31 mouse cellular contexts compared by ENCODE assay signal in the genomic region with DNA sequence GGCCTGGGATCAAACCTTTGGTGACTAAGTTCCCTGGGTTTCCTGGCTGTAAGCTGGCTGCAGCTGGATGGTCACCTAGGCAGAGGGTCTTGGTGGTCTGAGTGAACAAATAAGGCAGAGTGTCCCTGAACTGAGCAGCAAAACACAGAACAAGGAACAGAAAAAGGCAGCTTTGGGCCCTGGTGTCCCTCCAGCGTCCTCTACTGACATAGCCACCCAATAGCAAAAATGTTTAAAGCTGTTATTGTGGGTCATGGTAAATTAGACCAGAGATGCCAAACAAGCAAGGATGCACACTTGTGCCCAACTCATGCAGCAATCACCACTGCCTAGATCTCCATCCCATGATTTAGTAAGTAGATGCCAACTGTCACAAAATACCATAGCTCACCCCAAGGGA. TPM values are rescaled to one million over a fixed set of nuclear protein-coding genes. Genes with fewer than 3 reads are reported as not detected.
A peak's percentile ranks its signal among the peaks of the same experiment; 100 is the strongest.
DNase-seq lines count a peak whose midpoint lies in the region; ATAC-seq and TF ChIP-seq lines count a peak whose summit lies in the region.
"Had no signal": no experiment of that assay in that cellular context is flagged by ENCODE, and none has a peak within 500 bp of the region (broad histone marks: within the 10 kb centered on the region; RNA-seq: fewer than 3 reads in every experiment).

No protein-coding gene starts in this region.

- no peaks in the 10 kb centered on the region for H3K4me1 ChIP-seq in heart, embryonic 12.5 days (replicated peaks)
- peaks cover 2 to 6% of the 10 kb centered on the region in 2 experiments; a peak in 2 of 4 replicates for H3K4me1 ChIP-seq in ES-E14 (ENCODE audit: control insufficient read depth in 2 of 2, insufficient read depth in 2 of 2, low read length in 2 of 2, poor library complexity in 1 of 2)
- H3K4me1 ChIP-seq: liver, embryonic 13.5 days; stomach, embryonic 15.5 days had no signal

- H3K36me3 ChIP-seq in heart, embryonic 12.5 days: no peaks in the 10 kb centered on the region
- H3K36me3 ChIP-seq in ES-E14 (ENCODE audit: control insufficient read depth, insufficient read depth, low read length, poor library complexity, severe bottlenecking): no peaks in the 10 kb centered on the region
- H3K36me3 ChIP-seq: forebrain, embryonic 10.5 days; heart, embryonic 15.5 days; liver, embryonic 13.5 days; neural tube, embryonic 15.5 days; stomach, embryonic 15.5 days had no signal

- H3K4me3 ChIP-seq in heart, embryonic 12.5 days: no peak overlapping the region
- no peak overlapping the region for H3K4me3 ChIP-seq in ES-E14 (ENCODE audit: insufficient read depth in 1 of 2, low read depth in 1 of 2, low read length in 2 of 2, poor library complexity in 1 of 2, severe bottlenecking in 1 of 2)
- H3K4me3 ChIP-seq: forebrain, embryonic 10.5 days; heart, embryonic 15.5 days; liver, embryonic 13.5 days; neural tube, embryonic 15.5 days; stomach, embryonic 15.5 days had no signal

- in situ Hi-C loops in ES-E14 (cut with MboI; ENCODE audit: low sequenced_read_pairs in 2 of 2, unreplicated experiment in 2 of 2): loop anchor here (10.0 kb wide), 2 partner anchors 187 to 263 kb away; no protein-coding TSS in a partner anchor

- H3K27me3 ChIP-seq in heart, embryonic 12.5 days (replicated peaks): no peaks in the 10 kb centered on the region
- H3K27me3 ChIP-seq: heart, embryonic 15.5 days; liver, embryonic 13.5 days; stomach, embryonic 15.5 days had no signal

- H3K9me3 ChIP-seq in heart, embryonic 12.5 days (replicated peaks): no peaks in the 10 kb centered on the region
- no peaks in the 10 kb centered on the region for H3K9me3 ChIP-seq in ES-E14 (ENCODE audit: control insufficient read depth, insufficient read depth, low read depth, low read length)
- H3K9me3 ChIP-seq: forebrain, embryonic 10.5 days; heart, embryonic 15.5 days; liver, embryonic 13.5 days; neural tube, embryonic 15.5 days; stomach, embryonic 15.5 days had no signal

- 65% methylated on average over 1 of the region's 1 CpGs for WGBS in heart, embryonic 12.5 days

- no peak for ATAC-seq in heart, embryonic 12.5 days (ENCODE audit: insufficient number of reproducible peaks, low FRiP score)
- ATAC-seq: forebrain, embryonic 16.5 days; inflammation-experienced regulatory T-cells, adult 6 months had no signal

- H3K4me2 ChIP-seq in heart, embryonic 12.5 days: no peak overlapping the region
- H3K4me2 ChIP-seq: heart, embryonic 15.5 days; hindbrain, embryonic 14.5 days; liver, embryonic 13.5 days; lung, embryonic 14.5 days; midbrain, embryonic 11.5 days; neural tube, embryonic 15.5 days; stomach, embryonic 15.5 days had no signal

- peak; percentile 19 for DNase-seq in heart, postnatal 4 days
- DNase-seq in lung, postnatal 36 days: peak; percentile 24
- DNase-seq in lung, postnatal 25 days (ENCODE audit: low spot score): no peak
- DNase-seq in ES-E14 (ENCODE audit: low read depth, low spot score): peak; percentile 51
- DNase-seq in embryo, embryonic 9.5 days (ENCODE audit: extremely low spot score): no peak
- no peak for DNase-seq in kidney, adult 8-10 months
- DNase-seq: adrenal gland, postnatal 10 days; cerebellum, adult 9-10 months; gastrocnemius, postnatal 25 days; heart, postnatal 36 days; kidney, adult 18-20 months; kidney, postnatal 14 days; layer of hippocampus, postnatal 36 days; liver, embryonic 13.5 days; lung, embryonic 14.5 days had no signal

- H3K27ac ChIP-seq in heart, embryonic 12.5 days (ENCODE audit: poor library complexity, severe bottlenecking): no peak overlapping the region
- H3K27ac ChIP-seq in ES-E14 (ENCODE audit: insufficient read depth, low read depth, low read length, poor library complexity, severe bottlenecking): no peak overlapping the region
- H3K27ac ChIP-seq: forebrain, embryonic 10.5 days; heart, embryonic 15.5 days; hindbrain, embryonic 14.5 days; liver, embryonic 13.5 days; neural tube, embryonic 15.5 days; stomach, embryonic 15.5 days had no signal

- no peak overlapping the region for H3K9ac ChIP-seq in heart, embryonic 12.5 days
- no peak overlapping the region for H3K9ac ChIP-seq in ES-E14 (ENCODE audit: insufficient read depth, low read depth, low read length, poor library complexity, severe bottlenecking)
- H3K9ac ChIP-seq: heart, embryonic 15.5 days; hindbrain, embryonic 14.5 days; liver, embryonic 13.5 days; lung, embryonic 14.5 days; neural tube, embryonic 15.5 days; stomach, embryonic 15.5 days had no signal

TF ChIP-seq in ES-E14, 5 proteins besides CTCF, POLR2A, EP300 and RAD21:
- TF ChIP-seq ZC3H11A (IDR thresholded peaks at IDR 0.05; ENCODE audit: borderline replicate concordance, low read depth, low read length) (peak; percentile 77; the same call in 1 of the 2 replicates), MAFK (IDR thresholded peaks at IDR 0.05; ENCODE audit: insufficient read depth, low read depth, low read length) (no peak)

RNA-seq across cellular contexts. Expression of gene Cpvl, which starts 16.5 kb away (rescaled TPM):
- not detected for total RNA-seq in heart, postnatal 4 days (2021)
- polyA plus RNA-seq in heart, embryonic 12.5 days (2016; fragmentation: Nextera tagmentation; extraction: Ambion mirVana): not detected in 2 replicates
- total RNA-seq in ES-E14 (2012; rRNA removed): 0.16 and 0.40 TPM in 2 replicates
- total RNA-seq: adrenal gland, postnatal 10 days; gastrocnemius, postnatal 25 days; heart, adult 8-10 months; heart, postnatal 36 days; layer of hippocampus, adult 18-20 months; layer of hippocampus, postnatal 36 days; left cerebral cortex, postnatal 36 days; megakaryocyte progenitor cell, adult 5-6 weeks had no signal
- polyA plus RNA-seq: cortical plate, adult 2 months; forebrain, embryonic 10.5 days; forebrain, embryonic 16.5 days; heart, embryonic 15.5 days; hindbrain, embryonic 14.5 days; inflammation-experienced regulatory T-cells, adult 6 months; liver, embryonic 13.5 days; midbrain, embryonic 11.5 days; thymus, postnatal 0 days; urinary bladder, adult 2 months had no signal

Comparison
In these comparisons a context has a peak if more than half of its experiments do, and no peak if none do; other contexts are left out.
1. DNase-seq: peak in heart, postnatal 4 days (single experiment), lung, postnatal 36 days (single experiment) and ES-E14 (single experiment); none in lung, postnatal 25 days (single experiment), embryo, embryonic 9.5 days (single experiment) and kidney, adult 8-10 months (0 of 2).